Mouse (Mus musculus) lung, adult 2 months (tissue): ENCODE data around the gene Ncf1.

Source experiments
- CTCF ChIP-seq: fragments of 200-500 bp; IDR thresholded peaks from 2 replicates; pipeline ENCODE4 v1.5.1; 2011; ENCODE audit warnings: mild to moderate bottlenecking, low read length, control low read depth; ENCODE audit not compliant: insufficient read depth
- POLR2A ChIP-seq: fragments of 200-500 bp; IDR thresholded peaks from 2 replicates; pipeline ENCODE4 v1.6.1; 2011; ENCODE audit warnings: low read depth, mild to moderate bottlenecking, control low read depth, low read length, borderline replicate concordance; ENCODE audit errors: extremely low read depth

GRCm38 (mm10) chr5:134273761-134274160 is 44.3 kb upstream of the Ncf1 start:
- no peak for TF ChIP-seq CTCF
- no peak for TF ChIP-seq POLR2A
